16 mouse cellular contexts compared by ENCODE assay signal in genomic region chr3:57458652-57459051, GRCm38 (mm10). TPM values are rescaled to one million over a fixed set of nuclear protein-coding genes. Genes with fewer than 3 reads are reported as not detected.
A peak's percentile ranks its signal among the peaks of the same experiment; 100 is the strongest.
DNase-seq lines count a peak whose midpoint lies in the region; ATAC-seq lines count a peak whose summit lies in the region.
"Had no signal": no experiment of that assay in that cellular context is flagged by ENCODE, and none has a peak within 500 bp of the region (broad histone marks: within the 10 kb centered on the region; RNA-seq: fewer than 3 reads in every experiment).

No protein-coding gene starts in this region.

- no peak for ATAC-seq in intestine, embryonic 14.5 days (replicated peaks; ENCODE audit: low FRiP score, low TSS enrichment, low read depth)
- ATAC-seq in intestine, embryonic 16.5 days, result no peak
- ATAC-seq in lung, embryonic 16.5 days (ENCODE audit: low read depth), result 0 out of 2 replicates have a peak, but pooled peaks have one; percentile 15
- peak; percentile 83; the same call in 1 of the 2 replicates for ATAC-seq in embryonic facial prominence, embryonic 11.5 days (replicated peaks; ENCODE audit: insufficient number of reproducible peaks, low FRiP score, low TSS enrichment, low read depth)

- 41% methylated on average over 11 of the region's 11 CpGs for WGBS in intestine, embryonic 14.5 days
- 54% methylated on average over 11 of the region's 11 CpGs for WGBS in intestine, embryonic 16.5 days
- WGBS in lung, embryonic 16.5 days, result 37% methylated on average over 11 of the region's 11 CpGs
- WGBS in embryonic facial prominence, embryonic 11.5 days, result 37% methylated on average over 11 of the region's 11 CpGs

- no peak overlapping the region for H3K9ac ChIP-seq in intestine, embryonic 14.5 days (ENCODE audit: low read length)
- no peak overlapping the region for H3K9ac ChIP-seq in intestine, embryonic 16.5 days (ENCODE audit: low read depth, low read length)
- H3K9ac ChIP-seq in lung, embryonic 16.5 days (ENCODE audit: low read length), result no peak overlapping the region
- H3K9ac ChIP-seq in embryonic facial prominence, embryonic 11.5 days (replicated peaks; ENCODE audit: low read length), result no peak overlapping the region
- H3K9ac ChIP-seq: hindbrain, embryonic 13.5 days; liver, embryonic 14.5 days; neural tube, embryonic 13.5 days had no signal

- H3K4me1 ChIP-seq in intestine, embryonic 14.5 days (replicated peaks; ENCODE audit: control insufficient read depth, insufficient read depth, low read length), result no peaks in the 10 kb centered on the region
- H3K4me1 ChIP-seq in intestine, embryonic 16.5 days (ENCODE audit: control insufficient read depth, insufficient read depth, low read length), result no peaks in the 10 kb centered on the region
- H3K4me1 ChIP-seq in lung, embryonic 16.5 days (replicated peaks; ENCODE audit: control insufficient read depth, insufficient read depth, low read length), result peaks cover 4% of the 10 kb centered on the region
- H3K4me1 ChIP-seq in embryonic facial prominence, embryonic 11.5 days (ENCODE audit: control insufficient read depth, insufficient read depth, low read length), result no peaks in the 10 kb centered on the region
- H3K4me1 ChIP-seq: hindbrain, embryonic 13.5 days; neural tube, embryonic 13.5 days had no signal

- H3K36me3 ChIP-seq in intestine, embryonic 14.5 days (ENCODE audit: control insufficient read depth, insufficient read depth, low read length), result peaks cover 32% of the 10 kb centered on the region
- no peaks in the 10 kb centered on the region for H3K36me3 ChIP-seq in intestine, embryonic 16.5 days (ENCODE audit: control insufficient read depth, insufficient read depth, low read length)
- peaks cover 17% of the 10 kb centered on the region for H3K36me3 ChIP-seq in lung, embryonic 16.5 days (ENCODE audit: control insufficient read depth, insufficient read depth, low read length)
- no peaks in the 10 kb centered on the region for H3K36me3 ChIP-seq in embryonic facial prominence, embryonic 11.5 days (replicated peaks; ENCODE audit: control insufficient read depth, insufficient read depth, low read depth, low read length)
- H3K36me3 ChIP-seq: hindbrain, embryonic 13.5 days had no signal

- H3K27ac ChIP-seq in intestine, embryonic 14.5 days (ENCODE audit: low read depth), result no peak overlapping the region
- H3K27ac ChIP-seq in intestine, embryonic 16.5 days (ENCODE audit: low read length), result no peak overlapping the region
- no peak overlapping the region; the same call in 1 of the 2 replicates for H3K27ac ChIP-seq in lung, embryonic 16.5 days (ENCODE audit: low read length)
- no peak overlapping the region for H3K27ac ChIP-seq in embryonic facial prominence, embryonic 11.5 days (replicated peaks; ENCODE audit: low read depth, low read length)
- H3K27ac ChIP-seq: hindbrain, embryonic 13.5 days; liver, embryonic 14.5 days; macrophage; neural tube, embryonic 13.5 days had no signal

- H3K9me3 ChIP-seq in intestine, embryonic 14.5 days (ENCODE audit: control insufficient read depth, low read length), result no peaks in the 10 kb centered on the region
- H3K9me3 ChIP-seq in intestine, embryonic 16.5 days (ENCODE audit: control insufficient read depth, low read length), result no peaks in the 10 kb centered on the region
- H3K9me3 ChIP-seq in lung, embryonic 16.5 days (ENCODE audit: control insufficient read depth, low read length), result no peaks in the 10 kb centered on the region
- no peaks in the 10 kb centered on the region for H3K9me3 ChIP-seq in embryonic facial prominence, embryonic 11.5 days (replicated peaks; ENCODE audit: control insufficient read depth, low read length)
- H3K9me3 ChIP-seq: hindbrain, embryonic 13.5 days; neural tube, embryonic 13.5 days had no signal

- H3K4me3 ChIP-seq in intestine, embryonic 14.5 days (ENCODE audit: low read depth, low read length), result no peak overlapping the region
- no peak overlapping the region for H3K4me3 ChIP-seq in intestine, embryonic 16.5 days (ENCODE audit: low read length)
- H3K4me3 ChIP-seq in lung, embryonic 16.5 days (ENCODE audit: low read length), result no peak overlapping the region
- no peak overlapping the region for H3K4me3 ChIP-seq in embryonic facial prominence, embryonic 11.5 days (ENCODE audit: low read depth, low read length)
- H3K4me3 ChIP-seq: hindbrain, embryonic 13.5 days; neural tube, embryonic 13.5 days had no signal

- H3K4me2 ChIP-seq in intestine, embryonic 14.5 days (ENCODE audit: low read length), result no peak overlapping the region
- no peak overlapping the region for H3K4me2 ChIP-seq in intestine, embryonic 16.5 days (ENCODE audit: low read depth, low read length)
- no peak overlapping the region for H3K4me2 ChIP-seq in lung, embryonic 16.5 days (ENCODE audit: low read depth, low read length)
- no peak overlapping the region for H3K4me2 ChIP-seq in embryonic facial prominence, embryonic 11.5 days (ENCODE audit: low read depth, low read length)
- H3K4me2 ChIP-seq: hindbrain, embryonic 13.5 days; neural tube, embryonic 13.5 days had no signal

- H3K27me3 ChIP-seq in intestine, embryonic 14.5 days (replicated peaks; ENCODE audit: control insufficient read depth, insufficient read depth, low read length), result no peaks in the 10 kb centered on the region
- no peaks in the 10 kb centered on the region for H3K27me3 ChIP-seq in intestine, embryonic 16.5 days (replicated peaks; ENCODE audit: control insufficient read depth, insufficient read depth, low read length)
- no peaks in the 10 kb centered on the region for H3K27me3 ChIP-seq in lung, embryonic 16.5 days (ENCODE audit: control insufficient read depth, insufficient read depth, low read depth, low read length)
- no peaks in the 10 kb centered on the region for H3K27me3 ChIP-seq in embryonic facial prominence, embryonic 11.5 days (ENCODE audit: control insufficient read depth, insufficient read depth, low read length)
- H3K27me3 ChIP-seq: hindbrain, embryonic 13.5 days; neural tube, embryonic 13.5 days had no signal

- peak; percentile 48 for DNase-seq in intestine, embryonic 14.5 days (ENCODE audit: low spot score)
- DNase-seq in lung, postnatal 10 days, result no peak
- DNase-seq in embryonic facial prominence, embryonic 11.5 days (ENCODE audit: low spot score), result peak; percentile 64
- peak; percentile 31 for DNase-seq in mesoderm, embryonic 11.5 days (ENCODE audit: low read depth, low spot score)
- DNase-seq in urinary bladder, postnatal 4 days (ENCODE audit: low spot score in 2 of 2), result no peak
- DNase-seq: adrenal gland, adult 8-10 months; cerebellum, adult 18-20 months; left cerebral cortex, postnatal 4 days; thymus, adult 2 months had no signal

RNA-seq across cellular contexts. Expression of gene Tm4sf4, which starts 33.5 kb away (rescaled TPM):
- 43.0 and 53.0 TPM in 2 replicates for polyA plus RNA-seq in intestine, embryonic 14.5 days (2014; fragmentation: Nextera tagmentation; extraction: Ambion mirVana)
- polyA plus RNA-seq in intestine, embryonic 16.5 days (2015; fragmentation: Nextera tagmentation; extraction: Ambion mirVana), result 43.9 and 44.7 TPM in 2 replicates
- 0.49 and 1.3 TPM in 2 replicates for polyA plus RNA-seq in lung, embryonic 16.5 days (2015; fragmentation: Nextera tagmentation; extraction: Ambion mirVana)
- polyA plus RNA-seq in embryonic facial prominence, embryonic 11.5 days (2014; fragmentation: Nextera tagmentation; extraction: Ambion mirVana), result not detected in 2 replicates
- polyA plus RNA-seq: cortical plate, adult 2 months; macrophage had no signal

Comparison
In these comparisons a context has a peak if more than half of its experiments do, and no peak if none do; other contexts are left out.
1. ATAC-seq: peak in lung, embryonic 16.5 days (single experiment) and embryonic facial prominence, embryonic 11.5 days (single experiment); none in intestine, embryonic 14.5 days (single experiment) and intestine, embryonic 16.5 days (single experiment).
2. DNase-seq: peak in intestine, embryonic 14.5 days (single experiment), embryonic facial prominence, embryonic 11.5 days (single experiment) and mesoderm, embryonic 11.5 days (single experiment); none in lung, postnatal 10 days (single experiment) and urinary bladder, postnatal 4 days (0 of 2).
3. RNA of gene Tm4sf4, which starts 33.5 kb away (polyA plus RNA-seq): 43.0 to 53.0 TPM in intestine, embryonic 14.5 days and 43.9 to 44.7 TPM in intestine, embryonic 16.5 days; 0.49 to 1.3 TPM in lung, embryonic 16.5 days and not detected in embryonic facial prominence, embryonic 11.5 days; every median in the first group is over 10 times any median in the second.